Mouse (Mus musculus) monocyte, adult 5-6 weeks (primary cell): ENCODE results near the gene Ptbp2. TPM values are rescaled to one million over a fixed set of nuclear protein-coding genes. Genes with fewer than 3 reads are reported as not detected.

ENCODE experiments used
- ATAC-seq: fragments of 153-309, 156-312 bp; replicated peaks from 2 replicates; pipeline ENCODE4 v1.8.0; 2017; ENCODE audit warnings: mild to moderate bottlenecking; ENCODE audit not compliant: low TSS enrichment, insufficient number of reproducible peaks, severe bottlenecking, poor library complexity, low FRiP score
- total RNA-seq: library from RNA; stranded (forward); fragments of 200-1000, 200-491, 200-594 nt; gene quantifications from 3 replicates; pipeline ENCODE4 v1.2.3, GENCODE M21; 2017

Gene Ptbp2
- total RNA-seq, result 80.5 to 95.2 TPM (median 83.2 TPM) in 3 replicates

GRCm38 (mm10) chr3:119784366-119784765, at the start of gene Ptbp2:
Gene Ptbp2 (minus strand): TSS chr3:119784466.
- no peak for ATAC-seq

GRCm38 (mm10) chr3:119814678-119815077, 30.4 kb upstream of the Ptbp2 start:
- no peak for ATAC-seq

GRCm38 (mm10) chr3:119806123-119806522, 21.9 kb upstream of the Ptbp2 start:
- ATAC-seq, result no peak

- ATAC-seq, result no peak
Measured at GRCm38 (mm10) chr3:119794677-119795365, 10.6 kb upstream of the Ptbp2 start.

- peak; percentile 64 for ATAC-seq
Measured at GRCm38 (mm10) chr3:119782946-119783701, 1.1 kb downstream of the Ptbp2 start.

- ATAC-seq, result 0 out of 2 replicates have a peak, but pooled peaks have one; percentile 6
Measured at GRCm38 (mm10) chr3:119782022-119782945, 2.0 kb downstream of the Ptbp2 start.

- ATAC-seq, result no peak
Measured at GRCm38 (mm10) chr3:119780876-119781275, 3.4 kb downstream of the Ptbp2 start.

- 0 out of 2 replicates have a peak, but pooled peaks have one; percentile 37 for ATAC-seq
Measured at GRCm38 (mm10) chr3:119779261-119779660, 5.0 kb downstream of the Ptbp2 start.

GRCm38 (mm10) chr3:119778431-119778830, 5.8 kb downstream of the Ptbp2 start:
- ATAC-seq, result no peak

GRCm38 (mm10) chr3:119776129-119776528, 8.1 kb downstream of the Ptbp2 start:
- no peak for ATAC-seq

GRCm38 (mm10) chr3:119772789-119773188, 11.5 kb downstream of the Ptbp2 start:
- no peak for ATAC-seq

- ATAC-seq, result no peak
Measured at GRCm38 (mm10) chr3:119763772-119764171, 20.5 kb downstream of the Ptbp2 start.

GRCm38 (mm10) chr3:119761732-119762131, 22.5 kb downstream of the Ptbp2 start:
- ATAC-seq, result no peak

- ATAC-seq, result no peak
Measured at GRCm38 (mm10) chr3:119753791-119754190, 30.5 kb downstream of the Ptbp2 start.

- no peak for ATAC-seq
Measured at GRCm38 (mm10) chr3:119749551-119750249, 34.6 kb downstream of the Ptbp2 start.

GRCm38 (mm10) chr3:119749140-119749539, 35.1 kb downstream of the Ptbp2 start:
- ATAC-seq, result no peak

GRCm38 (mm10) chr3:119746656-119747055, 37.6 kb downstream of the Ptbp2 start:
- no peak for ATAC-seq

GRCm38 (mm10) chr3:119745801-119746200, 38.5 kb downstream of the Ptbp2 start:
- no peak for ATAC-seq
